Mouse (Mus musculus) heart, postnatal 0 days (tissue): ENCODE measurements around the gene Krtap5-3. TPM values are rescaled to one million over a fixed set of nuclear protein-coding genes. Genes with fewer than 3 reads are reported as not detected.
A peak's percentile ranks its signal among the peaks of the same experiment; 100 is the strongest.
"Not testable (repeated sequence)": the region's sequence is repeated elsewhere in the genome, so short reads cannot be mapped to it uniquely, and the experiment has no call there.

Experiments
- ATAC-seq: fragments of 200-750 bp; cut with Nextera tagmentation; 2 replicates; pipeline ENCODE4 v1.8.0; 2017; ENCODE audit warnings: low read depth, moderate number of reproducible peaks, moderate library complexity; ENCODE audit not compliant: insufficient read depth
- DNase-seq: peaks from one replicate; pipeline ENCODE4 v3.0.0-alpha.2; 2016; ENCODE audit warnings: low spot score
- H3K27ac ChIP-seq: fragments of 300-500 bp; sonication (generic); 2 replicates; pipeline ENCODE4 v1.5.1; 2014; ENCODE audit warnings: low read depth, mild to moderate bottlenecking
- H3K27me3 ChIP-seq: fragments of 300-500 bp; sonication (generic); 2 replicates; pipeline ENCODE4 v1.6.1; 2014; ENCODE audit warnings: low read length, mixed read lengths; ENCODE audit not compliant: control insufficient read depth, insufficient read depth
- H3K36me3 ChIP-seq: fragments of 300-500 bp; sonication (generic); replicated peaks from 2 replicates; pipeline ENCODE4 v1.6.1; 2014; ENCODE audit warnings: low read length, mixed read lengths; ENCODE audit not compliant: control insufficient read depth, insufficient read depth
- H3K4me1 ChIP-seq: fragments of 300-500 bp; sonication (generic); 2 replicates; pipeline ENCODE4 v1.6.1; 2014; ENCODE audit warnings: antibody characterized with exemption; ENCODE audit not compliant: control insufficient read depth, insufficient read depth
- H3K4me2 ChIP-seq: fragments of 300-500 bp; sonication (generic); 2 replicates; pipeline ENCODE4 v1.6.1; 2014; ENCODE audit warnings: low read depth, mild to moderate bottlenecking, low read length, moderate library complexity
- H3K4me3 ChIP-seq: fragments of 300-500 bp; sonication (generic); 2 replicates; pipeline ENCODE4 v1.5.1; 2014; ENCODE audit warnings: low read depth, low read length
- H3K9ac ChIP-seq: fragments of 300-500 bp; sonication (generic); replicated peaks from 2 replicates; pipeline ENCODE4 v1.6.1; 2014; ENCODE audit warnings: low read depth, low read length, mixed read lengths
- H3K9me3 ChIP-seq: fragments of 300-500 bp; sonication (generic); replicated peaks from 2 replicates; pipeline ENCODE4 v1.6.1; 2016; ENCODE audit warnings: low read length; ENCODE audit not compliant: control insufficient read depth
- CTCF ChIP-seq: IDR thresholded peaks from 2 replicates; pipeline ENCODE4 v1.5.1; 2016; ENCODE audit warnings: antibody characterized with exemption, control low read depth, low read depth
- EP300 ChIP-seq: IDR thresholded peaks from 2 replicates; pipeline ENCODE4 v1.6.1; 2016; ENCODE audit warnings: antibody characterized with exemption, low read depth
- WGBS: fragments of 180-500 bp; shearing (Covaris S2); extraction: QIAGEN DNeasy Blood & Tissue Kit; methylation state at CpG from one replicate; pipeline ENCODE4 v1.1.7; 2014; 5-methylcytosine and 5-hydroxymethylcytosine counted together
- polyA plus RNA-seq: library from polyadenylated mRNA; unstranded; fragments of >200 nt; fragmentation: Nextera tagmentation; extraction: Ambion mirVana; gene quantifications from 2 replicates; pipeline ENCODE4 v1.2.1, GENCODE M21; 2015
- total RNA-seq: library from RNA; depleted of rRNA; stranded (reverse); fragments of >200 nt; gene quantifications from 2 replicates; pipeline ENCODE4 v1.2.3, GENCODE M21; 2014; ENCODE audit warnings: low replicate concordance

The Krtap5-3 gene
- total and polyA plus RNA-seq, 2 experiments from 2014 or later = not detected

DNA sequence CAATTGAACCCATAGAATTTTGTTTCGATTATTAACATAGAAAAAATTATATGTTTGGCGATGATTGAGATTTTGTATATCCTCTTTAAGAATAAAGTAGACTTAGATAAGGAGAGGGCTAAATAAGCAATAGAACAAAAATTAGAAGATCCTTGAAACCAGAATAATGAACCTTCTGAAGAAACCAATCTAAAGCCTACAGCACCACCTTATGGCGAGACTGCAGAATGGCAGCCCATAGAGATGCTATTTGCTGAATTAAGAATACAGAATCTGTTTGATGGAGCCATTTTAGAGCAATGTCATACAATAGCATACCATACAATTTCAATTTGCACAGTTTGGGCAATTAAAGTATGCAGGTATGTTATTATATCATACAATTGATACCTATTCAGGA lies 31.3 kb upstream of the Krtap5-3 start:
- peak; percentile 67 for TF ChIP-seq CTCF
- TF ChIP-seq EP300 = no peak
- H3K4me3 ChIP-seq = no peak overlapping the region
- ATAC-seq (no peak), DNase-seq (peak; percentile 13)
- WGBS = 45% methylated on average over 3 of the region's 3 CpGs
- H3K27ac ChIP-seq = no peak overlapping the region
- no peak overlapping the region for H3K4me2 ChIP-seq
- no peak overlapping the region for H3K9ac ChIP-seq
- H3K36me3 ChIP-seq = no peaks in the 10 kb centered on the region
- H3K4me1 ChIP-seq = no peaks in the 10 kb centered on the region
- no peaks in the 10 kb centered on the region for H3K9me3 ChIP-seq
- H3K27me3 ChIP-seq = no peaks in the 10 kb centered on the region

DNA sequence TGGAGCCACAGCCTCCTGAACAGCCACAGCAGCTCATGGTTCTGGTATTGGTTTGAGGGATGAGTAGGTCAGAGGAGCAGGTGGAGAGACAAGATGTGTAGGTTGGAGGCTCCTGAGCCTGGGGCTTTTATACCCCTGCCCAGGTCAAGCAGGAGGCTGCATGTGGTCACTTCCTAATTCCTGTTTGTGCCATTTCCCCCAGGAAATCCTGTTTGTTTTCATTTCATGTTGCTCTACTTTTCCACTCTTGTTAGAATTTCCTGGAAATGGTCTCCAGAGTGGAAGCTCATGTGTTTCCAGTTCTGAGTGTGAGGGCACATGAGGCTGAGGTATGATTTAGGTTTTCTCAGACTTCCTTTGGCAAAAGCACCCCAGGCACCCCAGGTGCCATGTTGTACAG lies 25.3 kb upstream of the Krtap5-3 start, which contains the start of gene Krtap5-2:
Krtap5-2 (minus strand) TSS at position 101 of the 400 bp plus-strand sequence.
- not testable (repeated sequence) for H3K27ac ChIP-seq

GRCm38 (mm10) chr7:142178685-142179084 lies 22.5 kb upstream of the Krtap5-3 start:
- H3K4me3 ChIP-seq = no peak overlapping the region
- WGBS = 50% methylated on average over 1 of the region's 1 CpGs
- ATAC-seq = no peak

More for the DNA sequence above, 25.3 kb upstream of the Krtap5-3 start, which contains the start of gene Krtap5-2:
- not testable (repeated sequence) for H3K4me2 ChIP-seq, DNase-seq, H3K4me1 ChIP-seq, H3K27me3 ChIP-seq, ATAC-seq, H3K9me3 ChIP-seq, H3K4me3 ChIP-seq, H3K36me3 ChIP-seq, H3K9ac ChIP-seq

GRCm38 (mm10) chr7:142181021-142181420 lies 20.1 kb upstream of the Krtap5-3 start:
- Histone ChIP-seq H3K27me3 (no peaks in the 10 kb centered on the region), H3K4me1 (no peaks in the 10 kb centered on the region), H3K4me3 (no peak overlapping the region), H3K9me3 (no peaks in the 10 kb centered on the region), H3K27ac (no peak overlapping the region), H3K4me2 (no peak overlapping the region), H3K9ac (no peak overlapping the region), H3K36me3 (no peaks in the 10 kb centered on the region)
- no peak for TF ChIP-seq CTCF
- TF ChIP-seq EP300 = no peak
- ATAC-seq = no peak
- no peak for DNase-seq
- WGBS = 41% methylated on average over 1 of the region's 1 CpGs

More at GRCm38 (mm10) chr7:142178685-142179084, 22.5 kb upstream of the Krtap5-3 start:
- DNase-seq = no peak
- Histone ChIP-seq H3K4me1 (no peaks in the 10 kb centered on the region), H3K27ac (no peak overlapping the region), H3K9me3 (no peaks in the 10 kb centered on the region), H3K9ac (no peak overlapping the region), H3K4me2 (no peak overlapping the region), H3K36me3 (no peaks in the 10 kb centered on the region), H3K27me3 (no peaks in the 10 kb centered on the region)
- TF ChIP-seq EP300 (no peak), CTCF (no peak)

- Histone ChIP-seq H3K4me3 (no peak overlapping the region), H3K4me2 (no peak overlapping the region), H3K36me3 (no peaks in the 10 kb centered on the region), H3K27ac (no peak overlapping the region), H3K4me1 (no peaks in the 10 kb centered on the region), H3K9me3 (no peaks in the 10 kb centered on the region), H3K27me3 (no peaks in the 10 kb centered on the region), H3K9ac (no peak overlapping the region)
- TF ChIP-seq EP300 (no peak), CTCF (no peak)
- no peak for ATAC-seq
- 52% methylated on average over 2 of the region's 2 CpGs for WGBS
- DNase-seq = no peak
These were observed 13.0 kb upstream of the Krtap5-3 start for GRCm38 (mm10) chr7:142188156-142188555.

DNA sequence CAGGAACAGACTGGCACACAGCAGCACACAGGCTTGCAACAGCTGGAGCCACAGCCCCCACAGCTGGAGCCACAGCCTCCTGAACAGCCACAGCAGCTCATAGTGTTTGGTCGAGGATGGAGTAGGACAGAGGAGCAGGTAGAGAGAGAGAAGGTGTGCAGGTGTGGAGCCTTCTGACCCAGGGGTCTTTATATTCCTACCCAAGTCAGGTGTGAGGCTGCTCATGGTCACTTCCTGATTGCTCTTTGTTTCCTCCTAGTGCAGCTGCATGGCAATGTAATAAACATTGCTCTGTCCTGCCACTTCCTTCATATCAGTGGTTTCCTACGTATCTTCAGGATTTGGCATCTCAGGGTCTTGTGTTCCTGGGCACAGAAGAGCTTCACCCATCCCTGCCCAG lies 10.9 kb upstream of the Krtap5-3 start, which contains the start of gene Gm10153:
Gm10153 (minus strand) TSS at position 101 of the 400 bp plus-strand sequence.
- H3K27ac ChIP-seq = no peak within 1 kb of the TSS
- H3K4me1 ChIP-seq = no peaks in the 10 kb centered on the region
- no peak for TF ChIP-seq CTCF
- no peak for TF ChIP-seq EP300
- ATAC-seq (no peak), DNase-seq (no peak)
- WGBS = 29% methylated on average over 2 of the region's 2 CpGs
- H3K9me3 ChIP-seq = no peaks in the 10 kb centered on the region
- no peaks in the 10 kb centered on the region for H3K36me3 ChIP-seq
- no peaks in the 10 kb centered on the region for H3K27me3 ChIP-seq
- no peak within 1 kb of the TSS for H3K4me2 ChIP-seq
- H3K9ac ChIP-seq = no peak within 1 kb of the TSS
- H3K4me3 ChIP-seq = no peak within 1 kb of the TSS
